Mouse (Mus musculus): ENCODE results near the gene Rbm24. TPM values are rescaled to one million over a fixed set of nuclear protein-coding genes. Genes with fewer than 3 reads are reported as not detected.
A peak's percentile ranks its signal among the peaks of the same experiment; 100 is the strongest.

Rbm24 gene
- total RNA-seq, 2 experiments from 2014 or later: 26.5 to 26.8 TPM

DNA sequence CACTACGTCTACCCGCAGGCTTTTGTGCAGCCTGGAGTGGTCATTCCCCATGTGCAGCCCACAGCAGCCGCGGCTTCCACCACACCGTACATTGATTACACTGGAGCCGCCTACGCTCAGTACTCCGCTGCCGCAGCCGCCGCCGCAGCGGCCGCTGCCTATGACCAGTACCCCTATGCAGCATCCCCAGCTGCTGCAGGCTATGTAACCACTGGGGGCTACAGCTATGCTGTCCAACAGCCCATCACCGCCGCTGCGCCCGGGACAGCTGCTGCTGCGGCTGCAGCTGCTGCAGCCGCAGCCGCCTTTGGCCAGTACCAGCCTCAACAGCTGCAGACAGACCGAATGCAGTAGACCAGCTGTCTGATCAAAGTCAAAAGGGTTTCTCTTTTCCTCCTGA is 10.7 kb downstream of the Rbm24 start:
- intact Hi-C loops (cut with DNase I): no loop called here

GRCm38 (mm10) chr13:46429866-46430265 is 11.6 kb downstream of the Rbm24 start:
- intact Hi-C loops (cut with DNase I): no loop called here
- DNase-seq (ENCODE audit: low spot score in 2 of 2): no peak

More for the DNA sequence above, 10.7 kb downstream of the Rbm24 start:
- DNase-seq (ENCODE audit: low spot score in 2 of 2): no peak

GRCm38 (mm10) chr13:46433880-46434560 is 15.8 kb downstream of the Rbm24 start:
- peak in 1 of 2 experiments; percentile 72 for DNase-seq (ENCODE audit: low spot score in 2 of 2)

GRCm38 (mm10) chr13:46438960-46439359 is 20.7 kb downstream of the Rbm24 start:
- no peak for DNase-seq (ENCODE audit: low spot score in 2 of 2)
- intact Hi-C loops (cut with DNase I): no loop called here

More at GRCm38 (mm10) chr13:46433880-46434560, 15.8 kb downstream of the Rbm24 start:
- intact Hi-C loops (cut with DNase I): no loop called here

GRCm38 (mm10) chr13:46444021-46444420 is 25.8 kb downstream of the Rbm24 start:
- intact Hi-C loops (cut with DNase I): no loop called here
- DNase-seq (ENCODE audit: low spot score in 2 of 2): no peak

- DNase-seq (ENCODE audit: low spot score in 2 of 2): no peak
- intact Hi-C loops (cut with DNase I): no loop called here
Observed at GRCm38 (mm10) chr13:46446062-46446461, 27.8 kb downstream of the Rbm24 start.

- peak in 1 of 2 experiments; percentile 59 for DNase-seq (ENCODE audit: low spot score in 2 of 2)
- intact Hi-C loops (cut with DNase I): no loop called here
Observed at GRCm38 (mm10) chr13:46448276-46448675, 30.0 kb downstream of the Rbm24 start.

- DNase-seq (ENCODE audit: low spot score in 2 of 2): no peak
- intact Hi-C loops (cut with DNase I): no loop called here
Observed at GRCm38 (mm10) chr13:46449955-46450354, 31.7 kb downstream of the Rbm24 start.

DNA sequence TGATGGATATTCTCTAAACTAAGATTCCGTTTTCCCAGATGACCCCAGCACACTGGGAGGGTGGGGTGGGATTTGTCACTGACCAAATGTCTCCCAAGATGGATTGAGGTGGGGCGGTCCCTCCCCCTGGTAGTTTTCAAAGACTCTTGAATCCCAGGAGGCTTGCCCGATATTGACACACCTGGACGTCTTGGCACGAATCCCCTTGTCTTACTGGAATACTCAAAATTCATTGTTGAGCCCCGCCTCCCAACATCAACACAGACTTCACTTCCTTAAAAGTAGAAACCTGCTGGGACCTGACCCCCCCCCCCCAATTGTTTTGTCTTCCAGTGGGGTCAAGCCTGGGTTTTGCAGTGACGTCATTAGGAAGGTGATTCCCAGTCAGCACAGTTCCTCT is 32.4 kb downstream of the Rbm24 start:
- intact Hi-C loops (cut with DNase I): no loop called here
- no peak for DNase-seq (ENCODE audit: low spot score in 2 of 2)

- intact Hi-C loops (cut with DNase I): no loop called here
- no peak for DNase-seq (ENCODE audit: low spot score in 2 of 2)
Observed at GRCm38 (mm10) chr13:46451548-46451947, 33.3 kb downstream of the Rbm24 start.

- intact Hi-C loops (cut with DNase I): no loop called here
- no peak for DNase-seq (ENCODE audit: low spot score in 2 of 2)
Observed at GRCm38 (mm10) chr13:46459546-46459945, 41.3 kb downstream of the Rbm24 start.

- intact Hi-C loops (cut with DNase I): loop anchor here (1.0 to 5.0 kb wide), 3 partner anchors 40 to 99 kb away; no protein-coding TSS in a partner anchor
- peak in 1 of 2 experiments; percentile 83 for DNase-seq (ENCODE audit: low spot score in 2 of 2)
Observed at GRCm38 (mm10) chr13:46462280-46462679, 44.0 kb downstream of the Rbm24 start.

GRCm38 (mm10) chr13:46463764-46464163 is 45.5 kb downstream of the Rbm24 start:
- no peak for DNase-seq (ENCODE audit: low spot score in 2 of 2)
- intact Hi-C loops (cut with DNase I): loop anchor here (5.0 kb wide), 2 partner anchors 41 to 54 kb away; no protein-coding TSS in a partner anchor

GRCm38 (mm10) chr13:46468251-46468650 is 50.0 kb downstream of the Rbm24 start:
- DNase-seq (ENCODE audit: low spot score in 2 of 2): no peak
- intact Hi-C loops (cut with DNase I): no loop called here

DNA sequence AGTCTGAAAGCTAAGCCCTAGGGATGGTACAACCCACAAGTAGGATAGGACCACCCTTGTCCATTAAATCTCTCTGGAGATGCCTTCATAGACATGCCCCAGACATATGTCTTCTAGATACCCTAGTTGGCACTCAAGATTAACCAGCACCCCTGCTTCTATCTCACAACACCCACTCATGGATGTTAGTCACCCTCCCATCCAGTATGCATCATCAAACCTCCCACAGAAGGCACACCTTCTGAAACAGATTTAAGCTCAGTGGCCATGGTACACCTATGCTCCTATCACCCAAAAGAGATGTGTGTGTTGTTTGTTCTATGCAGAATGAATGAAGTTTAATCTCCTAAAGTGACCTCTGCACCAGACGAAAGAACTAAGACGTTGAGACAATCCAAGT is 51.3 kb downstream of the Rbm24 start:
- intact Hi-C loops (cut with DNase I): no loop called here
- DNase-seq (ENCODE audit: low spot score in 2 of 2): peak in 1 of 2 experiments; percentile 39

Other genes starting within 250 kb of the Rbm24 start
- not detected for gene Stmnd1, start 144.7 kb upstream of the Rbm24 start, total RNA-seq (2021)
- gene Cap2, start 83.4 kb downstream of the Rbm24 start, total RNA-seq (2021): 100 to 1,000 TPM; 252 to 280 TPM

Data from left cerebral cortex, postnatal 25 days (tissue).